Mouse (Mus musculus): Measurements from ENCODE around the gene Rassf8.
A peak's percentile ranks its signal among the peaks of the same experiment; 100 is the strongest.

The Rassf8 gene

GRCm38 (mm10) chr6:145823103-145823502 is 76.6 kb downstream of the Rassf8 start:
- no peak for DNase-seq (ENCODE audit: low spot score in 2 of 2)

DNA sequence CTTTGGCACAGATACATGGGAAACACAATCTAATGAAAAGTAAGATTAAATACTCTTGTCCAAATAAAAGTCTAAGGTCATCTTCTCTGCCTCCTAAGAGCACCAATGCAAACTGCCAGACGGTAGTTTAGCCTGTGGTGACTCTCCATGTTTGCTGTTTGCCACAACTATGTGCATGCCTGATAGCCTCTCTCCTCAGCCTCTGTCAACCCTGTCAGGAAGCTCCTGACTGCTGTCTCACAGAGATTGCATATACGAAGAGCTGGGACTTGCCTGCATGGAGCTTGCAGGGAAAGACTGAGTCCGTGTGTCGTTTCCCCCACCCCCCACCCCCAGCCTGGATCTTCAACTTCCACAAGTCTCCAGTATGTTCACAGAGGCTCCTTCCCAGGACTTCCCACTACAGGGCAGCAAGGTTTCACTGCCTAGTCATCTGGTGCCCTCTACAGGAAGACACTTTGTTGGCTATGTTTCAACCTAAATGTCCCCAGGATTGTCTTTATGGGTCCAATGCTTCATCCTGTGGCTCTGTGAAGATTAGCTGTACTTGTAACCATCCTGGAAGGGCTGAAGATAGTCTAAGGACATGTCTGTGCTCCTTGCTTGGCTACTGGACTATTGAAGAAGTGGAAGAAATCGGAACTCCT is 77.2 kb downstream of the Rassf8 start:
- DNase-seq (ENCODE audit: low spot score in 2 of 2): no peak

- DNase-seq (ENCODE audit: low spot score in 2 of 2): no peak
Measured at GRCm38 (mm10) chr6:145826305-145826704, 79.8 kb downstream of the Rassf8 start.

- DNase-seq (ENCODE audit: low spot score in 2 of 2): no peak
Measured at GRCm38 (mm10) chr6:145829062-145829835, 82.7 kb downstream of the Rassf8 start.

GRCm38 (mm10) chr6:145830117-145830516 is 83.6 kb downstream of the Rassf8 start:
- DNase-seq (ENCODE audit: low spot score in 2 of 2): peak; percentile 28 to 74

GRCm38 (mm10) chr6:145830617-145831016 is 84.1 kb downstream of the Rassf8 start:
- no peak for DNase-seq (ENCODE audit: low spot score in 2 of 2)

GRCm38 (mm10) chr6:145832927-145833326 is 86.4 kb downstream of the Rassf8 start:
- no peak for DNase-seq (ENCODE audit: low spot score in 2 of 2)

GRCm38 (mm10) chr6:145835359-145835758 is 88.8 kb downstream of the Rassf8 start:
- DNase-seq (ENCODE audit: low spot score in 2 of 2): peak in 1 of 2 experiments; percentile 46

DNA sequence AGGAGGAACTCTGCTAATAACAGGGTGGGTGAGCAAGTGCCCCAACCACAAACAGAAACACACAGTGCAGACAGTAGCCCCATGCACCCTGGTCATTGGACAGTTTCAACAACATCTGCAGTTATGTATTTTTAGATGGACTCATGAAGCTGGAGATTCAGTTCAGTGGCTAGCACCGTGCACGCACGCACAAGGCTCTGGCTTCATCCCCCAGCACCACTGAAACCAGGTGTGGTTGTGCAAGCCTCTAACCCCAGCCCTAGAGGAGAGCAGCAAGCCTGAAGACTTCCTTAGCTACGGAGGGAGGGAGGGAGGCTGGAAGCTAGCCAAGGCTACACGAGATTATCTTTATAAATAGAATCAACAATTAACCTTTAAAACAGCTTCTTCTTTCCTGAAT is 99.1 kb downstream of the Rassf8 start:
- DNase-seq (ENCODE audit: low spot score in 2 of 2): peak in 1 of 2 experiments; percentile 41

DNA sequence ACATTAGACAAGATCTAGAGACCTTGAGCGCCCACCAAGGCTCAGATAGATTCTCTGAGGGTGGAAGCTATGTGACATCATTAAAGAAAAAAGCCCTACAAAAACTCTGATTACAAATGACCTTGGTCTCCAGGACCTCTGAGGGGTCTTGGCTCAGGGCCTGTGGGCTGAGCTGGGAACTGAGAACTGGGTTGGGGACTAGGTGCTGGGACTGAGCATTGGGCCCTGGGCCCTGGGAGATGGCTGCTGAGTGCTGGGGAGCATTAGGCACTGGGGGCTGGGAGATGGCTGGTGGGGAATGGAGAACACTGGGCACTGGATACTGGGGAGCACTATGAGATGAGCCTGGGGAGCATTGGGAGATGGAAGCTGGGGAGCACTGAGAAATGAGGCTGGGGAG is 99.5 kb downstream of the Rassf8 start:
- no peak for DNase-seq (ENCODE audit: low spot score in 2 of 2)

GRCm38 (mm10) chr6:145846948-145847347 is 100.4 kb downstream of the Rassf8 start:
- no peak for DNase-seq (ENCODE audit: low spot score in 2 of 2)

DNA sequence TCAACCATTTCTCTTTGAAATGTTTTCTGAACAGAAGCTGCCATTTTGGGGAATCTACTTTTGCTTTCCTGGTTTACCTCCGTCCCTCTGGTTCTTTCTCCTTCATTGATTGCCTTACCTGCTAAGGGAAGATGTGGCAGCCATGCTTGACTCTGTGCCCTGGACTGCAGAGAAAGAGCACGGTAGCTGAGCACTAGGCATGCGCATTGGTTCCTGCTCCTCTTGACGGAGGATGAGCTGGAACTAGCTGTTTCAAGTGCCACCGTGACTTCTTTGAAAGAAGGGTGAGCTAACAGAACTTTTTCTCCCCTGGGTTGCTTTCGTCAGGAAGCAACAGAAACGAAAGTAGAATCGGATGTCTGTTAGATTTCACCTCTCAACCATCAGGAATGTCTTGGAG is 101.1 kb downstream of the Rassf8 start:
- DNase-seq (ENCODE audit: low spot score in 2 of 2): no peak

DNA sequence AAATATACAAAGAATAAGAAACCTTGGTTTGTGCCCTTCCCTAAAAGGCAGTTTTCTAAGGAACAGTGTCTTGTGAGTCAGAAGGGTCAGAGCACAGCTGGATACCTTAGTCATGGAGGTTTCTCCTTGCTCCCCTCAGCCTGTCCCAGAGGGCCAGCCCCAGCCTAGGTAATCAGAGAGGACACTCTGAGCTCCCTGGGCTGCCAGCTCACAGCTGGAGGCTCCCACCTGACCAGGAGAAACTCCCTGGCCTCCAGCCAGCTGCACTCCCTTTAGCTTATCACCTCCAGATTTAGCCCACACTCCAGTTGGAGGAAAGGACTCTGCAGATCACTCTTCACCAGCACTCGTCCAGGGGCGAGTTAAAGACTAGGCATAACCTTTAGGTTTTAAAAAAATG is 104.2 kb downstream of the Rassf8 start:
- DNase-seq (ENCODE audit: low spot score in 2 of 2): no peak

DNA sequence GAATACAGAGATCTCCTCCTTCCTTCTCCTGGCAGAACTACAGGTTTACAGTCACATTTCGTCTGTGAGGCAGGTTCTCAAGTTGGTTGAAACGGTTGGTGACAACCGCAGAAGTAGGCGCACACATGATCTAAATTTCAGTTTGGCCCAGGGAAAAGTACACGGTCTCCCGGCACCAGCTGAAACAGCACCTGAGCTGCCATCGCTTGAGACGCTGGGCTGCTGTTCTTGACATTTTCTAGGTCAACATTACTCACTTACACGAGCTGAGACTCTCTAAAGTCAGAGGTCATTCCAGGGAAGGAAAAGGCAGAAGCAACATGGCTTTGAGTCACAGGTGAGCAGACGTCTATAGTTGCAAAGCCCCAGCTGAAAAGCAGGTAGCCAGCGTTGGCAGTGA is 105.4 kb downstream of the Rassf8 start:
- no peak for DNase-seq (ENCODE audit: low spot score in 2 of 2)

GRCm38 (mm10) chr6:145852708-145853107 is 106.2 kb downstream of the Rassf8 start:
- no peak for DNase-seq (ENCODE audit: low spot score in 2 of 2)

GRCm38 (mm10) chr6:145853356-145854079 is 107.0 kb downstream of the Rassf8 start:
- DNase-seq (ENCODE audit: low spot score in 2 of 2): no peak

DNA sequence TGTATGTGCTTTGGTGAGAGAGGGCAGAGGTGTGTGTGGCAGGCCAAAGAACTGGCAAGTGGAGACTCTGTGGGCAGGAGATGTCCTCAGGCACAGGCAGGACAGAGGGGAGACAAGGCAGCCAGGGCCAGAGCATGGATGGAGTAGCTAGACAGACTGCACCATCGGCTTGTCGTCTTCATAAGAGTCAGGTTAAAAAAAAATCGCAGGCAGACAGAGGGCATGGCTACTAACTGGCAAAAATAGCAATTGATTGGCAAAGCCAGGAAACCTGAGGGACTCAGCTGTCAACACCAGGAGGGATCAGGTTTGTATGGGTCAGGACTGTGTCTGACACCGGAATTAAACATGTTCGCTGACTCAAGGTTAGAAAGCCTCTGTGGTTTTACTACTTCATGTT is 108.2 kb downstream of the Rassf8 start:
- DNase-seq (ENCODE audit: low spot score in 2 of 2): no peak

- peak; percentile 44 to 85 for DNase-seq (ENCODE audit: low spot score in 2 of 2)
Measured at GRCm38 (mm10) chr6:145855720-145856551, 109.4 kb downstream of the Rassf8 start.

- DNase-seq (ENCODE audit: low spot score in 2 of 2): no peak
Measured at GRCm38 (mm10) chr6:145857428-145857827, 110.9 kb downstream of the Rassf8 start.

GRCm38 (mm10) chr6:145858414-145858813 is 111.9 kb downstream of the Rassf8 start:
- no peak for DNase-seq (ENCODE audit: low spot score in 2 of 2)

- DNase-seq (ENCODE audit: low spot score in 2 of 2): peak in 1 of 2 experiments; percentile 37
Measured at GRCm38 (mm10) chr6:145860350-145860749, 113.8 kb downstream of the Rassf8 start.
